Mouse (Mus musculus) lung, postnatal 0 days (tissue): ENCODE measurements at regions not wholly inside any gene's neighbourhood (a gene's known extent, or its start where the extent isn't known, plus 50 kb on each side); places are given as distances from the start of the nearest gene placed in this dataset.
A peak's percentile ranks its signal among the peaks of the same experiment; 100 is the strongest.

Experiments used
- CTCF ChIP-seq: IDR thresholded peaks from 2 replicates; pipeline ENCODE4 v1.5.1; 2016; ENCODE audit warnings: antibody characterized with exemption, mild to moderate bottlenecking
- EP300 ChIP-seq: IDR thresholded peaks from 2 replicates; pipeline ENCODE4 v1.6.1; 2016; ENCODE audit warnings: antibody characterized with exemption, mild to moderate bottlenecking, control low read depth

GRCm38 (mm10) chr6:11283990-11284389, 623.3 kb downstream of the Ndufa4 start:
- TF ChIP-seq CTCF, result peak; percentile 47
- no peak for TF ChIP-seq EP300
